Mouse (Mus musculus) stomach, embryonic 14.5 days (tissue): Measurements from ENCODE around the gene Apoh. TPM values are rescaled to one million over a fixed set of nuclear protein-coding genes. Genes with fewer than 3 reads are reported as not detected.

Experiments
- ATAC-seq: fragments of 200-750 bp; cut with Nextera tagmentation; 2 replicates; pipeline ENCODE4 v1.8.0; 2017; ENCODE audit warnings: low read depth, moderate TSS enrichment; ENCODE audit not compliant: insufficient number of reproducible peaks, insufficient read depth, low FRiP score
- H3K27ac ChIP-seq: fragments of 300-500 bp; sonication (generic); 2 replicates; pipeline ENCODE4 v1.5.1; 2014; ENCODE audit warnings: mild to moderate bottlenecking, low read length, moderate library complexity, mixed read lengths
- H3K27me3 ChIP-seq: fragments of 300-500 bp; sonication (generic); 2 replicates; pipeline ENCODE4 v1.6.1; 2014; ENCODE audit warnings: low read length, control low read depth, mixed read lengths; ENCODE audit not compliant: control insufficient read depth, insufficient read depth
- H3K36me3 ChIP-seq: fragments of 300-500 bp; sonication (generic); 2 replicates; pipeline ENCODE4 v1.6.1; 2014; ENCODE audit warnings: mild to moderate bottlenecking, control low read depth, low read length, moderate library complexity, mixed read lengths; ENCODE audit not compliant: control insufficient read depth, insufficient read depth
- H3K4me1 ChIP-seq: fragments of 300-500 bp; sonication (generic); 2 replicates; pipeline ENCODE4 v1.6.1; 2014; ENCODE audit warnings: low read length, control low read depth, mixed read lengths; ENCODE audit not compliant: control insufficient read depth, insufficient read depth
- H3K4me2 ChIP-seq: fragments of 300-500 bp; sonication (generic); replicated peaks from 2 replicates; pipeline ENCODE4 v1.6.1; 2014; ENCODE audit warnings: low read depth, low read length, control low read depth
- H3K4me3 ChIP-seq: fragments of 300-500 bp; sonication (generic); 2 replicates; pipeline ENCODE4 v1.5.1; 2014; ENCODE audit warnings: low read depth, low read length, control low read depth
- H3K9ac ChIP-seq: fragments of 300-500 bp; sonication (generic); replicated peaks from 2 replicates; pipeline ENCODE4 v1.6.1; 2014; ENCODE audit warnings: low read depth, mild to moderate bottlenecking, control low read depth, low read length, moderate library complexity, mixed read lengths
- H3K9me3 ChIP-seq: fragments of 300-500 bp; sonication (generic); 2 replicates; pipeline ENCODE4 v1.6.1; 2016; ENCODE audit warnings: low read depth, low read length, control low read depth; ENCODE audit not compliant: control insufficient read depth
- WGBS: fragments of 180-500 bp; shearing (Covaris S2); extraction: QIAGEN DNeasy Blood & Tissue Kit; methylation state at CpG from one replicate; pipeline ENCODE4 v1.1.7; 2014; 5-methylcytosine and 5-hydroxymethylcytosine counted together
- polyA plus RNA-seq: library from polyadenylated mRNA; unstranded; fragments of >200 nt; fragmentation: Nextera tagmentation; extraction: Ambion mirVana; gene quantifications from 2 replicates; pipeline ENCODE4 v1.2.1, GENCODE M21; 2014

The Apoh gene
- polyA plus RNA-seq, 1 experiment from 2014 or later: 0.69 TPM

- Histone ChIP-seq H3K9me3 (no peaks in the 10 kb centered on the region), H3K27ac (no peak overlapping the region), H3K4me2 (no peak overlapping the region), H3K4me3 (no peak overlapping the region), H3K36me3 (no peaks in the 10 kb centered on the region), H3K27me3 (no peaks in the 10 kb centered on the region), H3K4me1 (no peaks in the 10 kb centered on the region), H3K9ac (no peak overlapping the region)
- ATAC-seq: peak; percentile 82; the same call in 1 of the 2 replicates
- 34% methylated on average over 19 of the region's 19 CpGs for WGBS
Measured at GRCm38 (mm10) chr11:108377680-108378362, 34.7 kb downstream of the Apoh start.

- no peak overlapping the region for H3K4me2 ChIP-seq
- H3K4me1 ChIP-seq: no peaks in the 10 kb centered on the region
- no peaks in the 10 kb centered on the region for H3K27me3 ChIP-seq
- 71% methylated on average over 4 of the region's 4 CpGs for WGBS
- no peak overlapping the region for H3K27ac ChIP-seq
- ATAC-seq: no peak
- no peaks in the 10 kb centered on the region for H3K9me3 ChIP-seq
- no peak overlapping the region for H3K4me3 ChIP-seq
- H3K9ac ChIP-seq: no peak overlapping the region
- no peaks in the 10 kb centered on the region for H3K36me3 ChIP-seq
Measured at GRCm38 (mm10) chr11:108378363-108378751, 35.2 kb downstream of the Apoh start.

DNA sequence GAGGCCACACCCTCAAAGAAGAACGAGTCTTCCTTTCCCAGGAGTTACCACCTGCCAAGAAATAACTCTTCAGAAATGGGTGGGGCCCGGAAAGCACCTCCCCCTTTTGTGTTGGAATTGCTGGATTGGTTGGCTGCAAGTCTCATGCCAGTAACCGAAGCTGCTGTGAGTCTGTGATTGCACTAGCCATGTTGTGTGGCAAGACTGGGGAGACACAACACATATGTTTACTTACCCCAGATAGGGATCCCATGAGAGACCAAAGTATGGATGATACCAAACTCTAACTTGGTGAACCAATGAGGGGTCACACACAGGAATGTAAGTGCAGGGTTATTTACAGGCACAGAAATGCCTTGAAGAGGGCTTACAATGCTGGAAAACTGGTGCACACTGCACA is 39.5 kb downstream of the Apoh start:
- Histone ChIP-seq H3K9ac (no peak overlapping the region), H3K4me1 (no peaks in the 10 kb centered on the region), H3K4me3 (no peak overlapping the region), H3K36me3 (no peaks in the 10 kb centered on the region), H3K27ac (no peak overlapping the region), H3K9me3 (no peaks in the 10 kb centered on the region), H3K27me3 (no peaks in the 10 kb centered on the region), H3K4me2 (no peak overlapping the region)
- 78% methylated on average over 3 of the region's 3 CpGs for WGBS
- no peak for ATAC-seq

DNA sequence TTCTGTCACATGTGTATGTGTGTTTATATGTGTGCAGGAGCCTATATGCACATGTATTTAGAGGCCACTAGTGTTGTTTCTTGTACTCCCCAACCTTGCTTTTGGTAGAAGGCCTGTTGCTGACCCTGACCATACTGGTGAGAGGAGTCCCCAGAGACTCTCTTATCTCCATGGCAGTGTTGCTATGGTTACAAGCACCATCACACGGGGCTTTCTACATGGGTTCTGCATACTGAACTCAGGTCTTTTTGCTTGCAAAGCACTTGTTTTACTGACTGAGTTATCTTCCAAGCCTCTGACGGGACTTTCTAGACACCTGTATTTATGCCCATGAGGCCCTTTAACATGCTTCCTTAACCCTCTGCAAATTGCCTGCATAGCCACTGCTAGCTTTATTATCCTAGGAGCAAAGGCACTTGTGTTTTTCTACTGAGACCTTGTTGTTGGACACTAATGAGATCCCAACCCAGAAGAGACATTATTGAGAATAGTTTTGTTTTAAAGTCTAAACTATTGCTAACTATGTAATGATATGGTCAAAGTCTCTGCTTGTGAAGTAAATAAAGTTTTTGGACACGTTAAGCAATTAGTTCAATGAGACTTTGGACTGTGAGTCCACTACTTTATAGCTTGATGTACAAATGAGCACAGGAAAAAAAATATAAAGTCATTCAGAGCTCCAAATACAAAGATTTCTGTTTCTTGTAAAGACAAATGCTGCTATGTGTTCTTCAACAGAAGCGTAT is 41.9 kb downstream of the Apoh start:
- no peak overlapping the region for H3K4me3 ChIP-seq
- H3K27ac ChIP-seq: no peak overlapping the region
- no peak for ATAC-seq
- H3K36me3 ChIP-seq: no peaks in the 10 kb centered on the region
- no peaks in the 10 kb centered on the region for H3K27me3 ChIP-seq
- no peak overlapping the region for H3K9ac ChIP-seq
- H3K4me1 ChIP-seq: no peaks in the 10 kb centered on the region
- no peaks in the 10 kb centered on the region for H3K9me3 ChIP-seq
- no peak overlapping the region for H3K4me2 ChIP-seq
- WGBS: 61% methylated on average over 4 of the region's 4 CpGs

DNA sequence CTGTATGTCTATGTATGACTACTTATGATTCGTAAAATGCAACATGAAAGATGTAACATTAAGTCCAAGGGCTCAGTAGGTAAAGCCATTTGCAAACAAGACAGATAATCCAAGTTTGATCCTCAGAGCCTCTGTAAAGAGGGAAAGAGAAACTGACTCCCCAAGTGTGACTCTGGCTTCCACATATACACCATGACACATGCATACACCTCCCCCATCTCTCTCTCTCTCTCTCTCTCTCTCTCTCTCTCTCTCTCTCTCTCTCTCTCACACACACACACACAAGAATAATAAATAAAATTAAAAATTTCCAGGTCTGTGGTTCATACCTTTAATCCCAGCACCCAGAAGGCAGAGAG is 42.5 kb downstream of the Apoh start:
- H3K4me2 ChIP-seq: no peak overlapping the region
- H3K9me3 ChIP-seq: no peaks in the 10 kb centered on the region
- no peak overlapping the region for H3K9ac ChIP-seq
- no peaks in the 10 kb centered on the region for H3K36me3 ChIP-seq
- ATAC-seq: no peak
- no peak overlapping the region for H3K4me3 ChIP-seq
- H3K27ac ChIP-seq: no peak overlapping the region
- WGBS: 73% methylated on average over 1 of the region's 1 CpGs
- H3K27me3 ChIP-seq: no peaks in the 10 kb centered on the region
- no peaks in the 10 kb centered on the region for H3K4me1 ChIP-seq

- Histone ChIP-seq H3K9me3 (no peaks in the 10 kb centered on the region), H3K27ac (no peak overlapping the region), H3K4me3 (no peak overlapping the region), H3K27me3 (no peaks in the 10 kb centered on the region), H3K4me1 (no peaks in the 10 kb centered on the region), H3K36me3 (no peaks in the 10 kb centered on the region), H3K9ac (no peak overlapping the region), H3K4me2 (no peak overlapping the region)
- WGBS: 93% methylated on average over 9 of the region's 9 CpGs
- no peak for ATAC-seq
Measured at GRCm38 (mm10) chr11:108395061-108395460, 51.9 kb downstream of the Apoh start.

DNA sequence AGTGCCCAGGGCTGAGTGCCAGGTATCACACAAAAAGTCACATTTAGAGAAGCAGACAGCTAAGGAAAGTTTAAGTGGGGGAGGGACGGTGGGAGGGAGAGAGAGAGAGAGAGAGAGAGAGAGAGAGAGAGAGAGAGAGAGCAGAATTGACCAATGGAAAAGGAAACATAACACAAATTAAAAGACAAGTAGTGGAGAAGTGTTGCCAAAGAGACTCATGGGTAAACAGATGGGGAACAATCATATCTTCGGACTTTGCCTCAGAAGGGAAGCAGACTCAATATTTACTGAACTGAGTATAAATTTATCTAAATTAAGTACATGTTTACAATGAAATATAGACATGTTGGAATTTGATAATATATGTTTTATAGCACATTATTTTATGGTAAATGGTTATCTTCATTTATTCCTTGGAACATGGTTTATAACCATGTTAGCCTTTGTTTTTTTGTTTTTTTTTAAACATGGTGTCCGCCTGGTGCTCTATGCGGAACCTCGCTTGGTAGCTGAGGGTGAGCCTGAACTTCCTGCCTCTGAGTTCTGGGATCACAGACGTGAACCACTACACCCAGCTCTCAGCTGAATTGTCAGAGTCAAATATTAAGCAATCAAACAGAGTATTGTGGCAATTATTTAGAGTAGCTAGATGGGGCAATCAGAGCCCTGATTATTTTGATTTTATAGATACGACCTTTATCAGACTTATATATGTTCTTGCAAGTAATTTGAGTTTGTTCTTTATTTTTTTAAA is 53.1 kb downstream of the Apoh start:
- no peaks in the 10 kb centered on the region for H3K9me3 ChIP-seq
- H3K27ac ChIP-seq: no peak overlapping the region
- no peaks in the 10 kb centered on the region for H3K4me1 ChIP-seq
- no peak overlapping the region for H3K4me2 ChIP-seq
- ATAC-seq: no peak
- H3K27me3 ChIP-seq: no peaks in the 10 kb centered on the region
- H3K4me3 ChIP-seq: no peak overlapping the region
- H3K9ac ChIP-seq: no peak overlapping the region
- 71% methylated on average over 7 of the region's 7 CpGs for WGBS
- no peaks in the 10 kb centered on the region for H3K36me3 ChIP-seq

DNA sequence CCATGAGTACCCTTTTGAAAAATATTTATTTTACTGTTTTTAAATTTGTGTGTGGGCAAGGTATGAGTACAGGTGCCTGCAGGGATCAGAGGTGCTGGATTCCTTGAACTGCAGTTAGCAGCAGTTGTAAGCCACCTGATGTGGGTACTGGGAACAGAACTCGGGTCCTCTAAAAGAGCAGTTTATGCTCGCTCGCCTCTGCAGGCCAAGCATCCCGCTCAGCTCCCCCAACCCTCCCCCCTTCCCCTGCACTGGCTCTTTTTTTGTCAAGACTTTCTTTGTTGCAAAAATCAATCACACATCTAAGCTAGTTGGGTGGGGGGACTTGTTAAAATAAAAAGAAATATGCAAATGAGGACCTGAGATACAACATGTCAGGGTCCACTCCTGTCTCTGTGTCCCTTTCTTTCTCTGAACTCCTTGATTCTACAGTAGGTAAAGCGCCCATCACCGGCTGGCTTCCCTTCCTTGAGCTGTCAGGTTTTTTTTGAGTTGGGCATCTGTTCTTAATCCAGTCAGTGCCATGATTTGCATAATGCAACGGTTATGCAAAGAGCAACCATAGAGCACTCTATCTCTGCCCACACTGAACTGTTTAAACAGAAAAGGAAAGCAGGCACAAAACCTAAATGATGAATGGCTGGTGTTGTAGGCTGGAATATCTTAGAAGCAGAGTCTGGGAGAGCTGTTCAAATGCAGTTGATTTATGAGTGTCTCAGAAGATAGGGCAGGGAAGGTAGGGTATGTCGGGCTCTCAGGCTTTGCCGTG is 66.9 kb downstream of the Apoh start:
- WGBS: 53% methylated on average over 7 of the region's 9 CpGs
- ATAC-seq: no peak
- H3K9ac ChIP-seq: no peak overlapping the region
- no peaks in the 10 kb centered on the region for H3K9me3 ChIP-seq
- no peaks in the 10 kb centered on the region for H3K27me3 ChIP-seq
- H3K27ac ChIP-seq: no peak overlapping the region
- no peak overlapping the region for H3K4me3 ChIP-seq
- H3K4me1 ChIP-seq: no peaks in the 10 kb centered on the region
- H3K4me2 ChIP-seq: no peak overlapping the region
- no peaks in the 10 kb centered on the region for H3K36me3 ChIP-seq
